Comparison of ENCODE assay signal across 8 mouse cellular contexts in genomic region chr5:129940736-129941494, GRCm38 (mm10). TPM values are rescaled to one million over a fixed set of nuclear protein-coding genes. Genes with fewer than 3 reads are reported as not detected.
DNase-seq lines count a peak whose midpoint lies in the region; ATAC-seq and TF ChIP-seq lines count a peak whose summit lies in the region.

No protein-coding gene starts in this region.

- H3K36me3 ChIP-seq in forebrain, embryonic 12.5 days (replicated peaks), result peaks cover 9% of the 10 kb centered on the region
- H3K36me3 ChIP-seq in liver, embryonic 15.5 days (replicated peaks), result peaks cover 11% of the 10 kb centered on the region

- no peak for DNase-seq in cerebellum, adult 2 months
- no peak for DNase-seq in cerebellum, postnatal 14 days
- DNase-seq in 3T3-L1 (ENCODE audit: low read depth, low spot score), result peak; percentile 36
- DNase-seq in frontal cortex, postnatal 25 days (ENCODE audit: low spot score in 2 of 2), result no peak
- no peak for DNase-seq in cerebellum, postnatal 4 days (ENCODE audit: low spot score in 2 of 2)
- DNase-seq in retina, embryonic 14.5 days (ENCODE audit: low spot score), result no peak

- no peaks in the 10 kb centered on the region for H3K9me3 ChIP-seq in forebrain, embryonic 12.5 days
- H3K9me3 ChIP-seq in liver, embryonic 15.5 days (replicated peaks), result no peaks in the 10 kb centered on the region

- H3K4me1 ChIP-seq in cerebellum, adult 2 months (ENCODE audit: control insufficient read depth, insufficient read depth, low read length), result no peaks in the 10 kb centered on the region
- peaks cover 13% of the 10 kb centered on the region for H3K4me1 ChIP-seq in forebrain, embryonic 12.5 days
- H3K4me1 ChIP-seq in liver, embryonic 15.5 days (replicated peaks), result peaks cover 29% of the 10 kb centered on the region

- TF ChIP-seq POLR2A in cerebellum, adult 2 months (IDR thresholded peaks at IDR 0.05; ENCODE audit: borderline replicate concordance, insufficient read depth, low read length), result no peak

- H3K4me3 ChIP-seq in cerebellum, adult 2 months (replicated peaks; ENCODE audit: insufficient read depth, low read depth, low read length), result peak overlapping the region; percentile 83
- peak overlapping the region; percentile 93 for H3K4me3 ChIP-seq in forebrain, embryonic 12.5 days (replicated peaks)
- peak overlapping the region; percentile 61 for H3K4me3 ChIP-seq in liver, embryonic 15.5 days (replicated peaks)

- no peaks in the 10 kb centered on the region for H3K27me3 ChIP-seq in cerebellum, adult 2 months (ENCODE audit: control insufficient read depth, insufficient read depth, low read length)
- no peaks in the 10 kb centered on the region for H3K27me3 ChIP-seq in forebrain, embryonic 12.5 days
- no peaks in the 10 kb centered on the region for H3K27me3 ChIP-seq in liver, embryonic 15.5 days

- ATAC-seq in forebrain, embryonic 12.5 days (ENCODE audit: low FRiP score), result no peak
- peak; percentile 8 for ATAC-seq in liver, embryonic 15.5 days (ENCODE audit: insufficient read depth)

- no peak for TF ChIP-seq CTCF in cerebellum, adult 2 months (IDR thresholded peaks at IDR 0.05; ENCODE audit: borderline replicate concordance, insufficient read depth, low read depth, low read length)

- no peak overlapping the region for H3K27ac ChIP-seq in cerebellum, adult 2 months (ENCODE audit: insufficient read depth, low read length)
- H3K27ac ChIP-seq in forebrain, embryonic 12.5 days, result peak overlapping the region; percentile 48
- H3K27ac ChIP-seq in liver, embryonic 15.5 days (replicated peaks), result peak overlapping the region; percentile 83

- H3K4me2 ChIP-seq in forebrain, embryonic 12.5 days, result peak overlapping the region; percentile 50
- H3K4me2 ChIP-seq in liver, embryonic 15.5 days, result peak overlapping the region; percentile 74

- 0 out of 2 replicates have a peak overlapping the region, but pooled peaks have one; percentile 21 for H3K9ac ChIP-seq in forebrain, embryonic 12.5 days
- peak overlapping the region; percentile 41; the same call in 1 of the 2 replicates for H3K9ac ChIP-seq in liver, embryonic 15.5 days

- 4% methylated on average over 9 of the region's 9 CpGs for WGBS in cerebellum, adult 2 months
- 12% methylated on average over 9 of the region's 9 CpGs for WGBS in forebrain, embryonic 12.5 days
- 2% methylated on average over 9 of the region's 9 CpGs for WGBS in liver, embryonic 15.5 days (ENCODE audit: insufficient replicate concordance)

RNA-seq across cellular contexts. Expression of gene Vkorc1l1, which starts 0.9 kb away (rescaled TPM):
- 29.4 and 32.4 TPM in 2 replicates for polyA plus RNA-seq in cerebellum, adult 2 months (2012; rRNA removed)
- 41.2 and 41.3 TPM in 2 replicates for polyA plus RNA-seq in forebrain, embryonic 12.5 days (2016; fragmentation: Nextera tagmentation; extraction: Ambion mirVana)
- polyA plus RNA-seq in liver, embryonic 15.5 days (2015; fragmentation: Nextera tagmentation; extraction: Ambion mirVana), result 18.4 and 21.7 TPM in 2 replicates

RNA-seq across cellular contexts. Expression of gene Nupr1l, which starts 32.6 kb away (rescaled TPM):
- polyA plus RNA-seq in cerebellum, adult 2 months (2012; rRNA removed), result 3.4 and 3.9 TPM in 2 replicates
- polyA plus RNA-seq in forebrain, embryonic 12.5 days (2016; fragmentation: Nextera tagmentation; extraction: Ambion mirVana), result 6.2 and 6.9 TPM in 2 replicates
- polyA plus RNA-seq in liver, embryonic 15.5 days (2015; fragmentation: Nextera tagmentation; extraction: Ambion mirVana), result 0.29 and 0.67 TPM in 2 replicates

RNA-seq across cellular contexts. Expression of gene Phkg1, which starts 42.6 kb away (rescaled TPM):
- polyA plus RNA-seq in cerebellum, adult 2 months (2012; rRNA removed), result 30.5 and 34.8 TPM in 2 replicates
- polyA plus RNA-seq in forebrain, embryonic 12.5 days (2016; fragmentation: Nextera tagmentation; extraction: Ambion mirVana), result 0.23 and 0.32 TPM in 2 replicates
- 0.10 and 0.20 TPM in 2 replicates for polyA plus RNA-seq in liver, embryonic 15.5 days (2015; fragmentation: Nextera tagmentation; extraction: Ambion mirVana)

RNA-seq across cellular contexts. Expression of gene Zbed5, which starts 45.4 kb away (rescaled TPM):
- 3.3 and 3.9 TPM in 2 replicates for polyA plus RNA-seq in cerebellum, adult 2 months (2012; rRNA removed)
- polyA plus RNA-seq in forebrain, embryonic 12.5 days (2016; fragmentation: Nextera tagmentation; extraction: Ambion mirVana), result 6.2 and 7.0 TPM in 2 replicates
- 0.62 and 0.69 TPM in 2 replicates for polyA plus RNA-seq in liver, embryonic 15.5 days (2015; fragmentation: Nextera tagmentation; extraction: Ambion mirVana)

RNA-seq across cellular contexts. Expression of gene Chchd2, which starts 53.6 kb away (rescaled TPM):
- polyA plus RNA-seq in cerebellum, adult 2 months (2012; rRNA removed), result 797 and 866 TPM in 2 replicates
- 756 and 796 TPM in 2 replicates for polyA plus RNA-seq in forebrain, embryonic 12.5 days (2016; fragmentation: Nextera tagmentation; extraction: Ambion mirVana)
- polyA plus RNA-seq in liver, embryonic 15.5 days (2015; fragmentation: Nextera tagmentation; extraction: Ambion mirVana), result 519 and 524 TPM in 2 replicates

Comparison
In these comparisons a context has a peak if more than half of its experiments do, and no peak if none do; other contexts are left out.
1. RNA of gene Phkg1, which starts 42.6 kb away (polyA plus RNA-seq): 30.5 to 34.8 TPM in cerebellum, adult 2 months; 0.23 to 0.32 TPM in forebrain, embryonic 12.5 days and 0.10 to 0.20 TPM in liver, embryonic 15.5 days; every median in the first group is over 10 times any median in the second.
2. Peak in every context shown above with its lines, with median percentiles within 50 percentile points of each other: H3K4me3 ChIP-seq.